Mouse (Mus musculus) midbrain, embryonic 13.5 days (tissue): ENCODE measurements around the gene Arpp19. TPM values are rescaled to one million over a fixed set of nuclear protein-coding genes. Genes with fewer than 3 reads are reported as not detected.

Source experiments
- ATAC-seq: fragments of 200-750 bp; cut with Nextera tagmentation; 2 replicates; pipeline ENCODE4 v1.8.0; 2017; ENCODE audit warnings: mild to moderate bottlenecking, moderate TSS enrichment, moderate library complexity
- H3K27ac ChIP-seq: fragments of 300-500 bp; sonication (generic); 2 replicates; pipeline ENCODE4 v1.5.1; 2015; ENCODE audit warnings: inconsistent platforms, mild to moderate bottlenecking, moderate library complexity
- H3K27me3 ChIP-seq: fragments of 300-500 bp; sonication (generic); 2 replicates; pipeline ENCODE4 v1.6.1; 2015; ENCODE audit warnings: mild to moderate bottlenecking, inconsistent platforms
- H3K36me3 ChIP-seq: fragments of 300-500 bp; sonication (generic); 2 replicates; pipeline ENCODE4 v1.6.1; 2015; ENCODE audit warnings: mild to moderate bottlenecking, inconsistent platforms
- H3K4me1 ChIP-seq: fragments of 300-500 bp; sonication (generic); replicated peaks from 2 replicates; pipeline ENCODE4 v1.6.1; 2015; ENCODE audit warnings: inconsistent platforms
- H3K4me2 ChIP-seq: fragments of 300-500 bp; sonication (generic); replicated peaks from 2 replicates; pipeline ENCODE4 v1.6.1; 2015; ENCODE audit warnings: moderate library complexity, mild to moderate bottlenecking, inconsistent platforms
- H3K4me3 ChIP-seq: fragments of 300-500 bp; sonication (generic); replicated peaks from 2 replicates; pipeline ENCODE4 v1.5.1; 2015; ENCODE audit warnings: mild to moderate bottlenecking, inconsistent platforms
- H3K9ac ChIP-seq: fragments of 300-500 bp; sonication (generic); replicated peaks from 2 replicates; pipeline ENCODE4 v1.6.1; 2015; ENCODE audit warnings: mild to moderate bottlenecking, inconsistent platforms
- H3K9me3 ChIP-seq: fragments of 300-500 bp; sonication (generic); 2 replicates; pipeline ENCODE4 v1.6.1; 2016; ENCODE audit warnings: mild to moderate bottlenecking, inconsistent platforms
- WGBS: fragments of 180-500 bp; shearing (Covaris S2); methylation state at CpG from one replicate; pipeline ENCODE4 v1.1.7; 2015; 5-methylcytosine and 5-hydroxymethylcytosine counted together
- polyA plus RNA-seq: library from polyadenylated mRNA; unstranded; fragments of >200 nt; fragmentation: Nextera tagmentation; extraction: Ambion mirVana; gene quantifications from 2 replicates; pipeline ENCODE4 v1.2.1, GENCODE M21; 2015

The Arpp19 gene
- polyA plus RNA-seq, 1 experiment from 2014 or later = 236 TPM

DNA sequence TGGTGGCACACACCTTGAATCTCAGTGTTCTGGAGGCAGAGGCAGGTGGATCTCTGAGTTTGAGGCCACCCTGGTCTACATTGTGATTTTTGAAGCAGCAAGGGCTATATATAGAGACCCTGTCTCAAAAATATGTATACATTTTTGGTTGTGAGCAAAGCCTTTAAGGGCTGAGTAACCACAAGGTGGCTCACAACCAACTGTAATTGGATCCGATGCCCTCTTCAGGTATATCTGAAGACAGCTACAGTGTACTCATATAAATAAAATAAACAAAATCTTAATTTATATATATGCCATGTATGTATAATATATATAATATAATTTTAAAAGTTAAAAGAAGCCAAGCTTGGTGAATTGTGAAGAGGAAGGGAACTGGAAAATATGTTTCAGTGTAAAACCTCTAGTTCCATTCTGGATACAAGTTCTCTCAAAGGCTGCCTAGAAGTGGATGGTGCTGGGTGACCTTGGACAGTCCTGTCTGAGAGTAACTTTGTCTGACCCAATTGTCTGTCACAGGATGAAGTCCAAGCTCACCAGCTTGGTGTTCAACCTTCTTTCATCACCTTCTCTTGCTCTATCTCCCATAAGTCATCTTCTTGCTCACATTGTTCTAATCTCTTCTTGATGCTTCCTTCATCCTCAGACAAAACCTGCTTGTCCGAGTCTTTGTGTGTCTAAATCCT lies 4.6 kb downstream of the Arpp19 start:
- Histone ChIP-seq H3K9ac (no peak overlapping the region), H3K36me3 (peaks cover 5% of the 10 kb centered on the region; the same call in 1 of the 2 replicates), H3K4me2 (no peak overlapping the region), H3K4me3 (no peak overlapping the region), H3K27ac (no peak overlapping the region), H3K9me3 (no peaks in the 10 kb centered on the region), H3K4me1 (peaks cover 22% of the 10 kb centered on the region), H3K27me3 (no peaks in the 10 kb centered on the region)
- no peak for ATAC-seq
- WGBS = 88% methylated on average over 2 of the region's 2 CpGs

DNA sequence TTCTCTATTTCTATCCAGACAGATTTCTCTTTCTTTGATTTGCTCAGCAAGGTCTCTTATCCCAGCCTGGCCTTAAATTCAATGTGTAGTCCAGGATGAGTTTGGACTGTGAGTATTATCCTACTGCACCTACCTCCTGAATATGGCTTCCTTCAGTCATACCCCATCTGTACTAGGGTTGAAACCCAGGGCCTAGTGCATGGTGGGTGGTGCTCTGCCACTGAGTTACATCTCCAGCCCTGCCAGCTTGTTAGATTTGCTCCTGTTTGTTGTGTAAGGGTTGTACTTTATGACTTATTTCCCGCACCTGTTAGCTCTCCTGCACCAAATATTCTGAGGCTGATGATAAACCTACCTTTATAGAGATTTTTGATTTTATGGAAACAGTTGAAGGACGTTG lies 5.8 kb downstream of the Arpp19 start:
- H3K9ac ChIP-seq = no peak overlapping the region
- no peaks in the 10 kb centered on the region for H3K9me3 ChIP-seq
- no peak for ATAC-seq
- H3K4me2 ChIP-seq = no peak overlapping the region
- no peak overlapping the region for H3K27ac ChIP-seq
- peaks cover 5% of the 10 kb centered on the region; the same call in 1 of the 2 replicates for H3K36me3 ChIP-seq
- H3K4me3 ChIP-seq = no peak overlapping the region
- peaks cover 22% of the 10 kb centered on the region for H3K4me1 ChIP-seq
- WGBS = 97% methylated on average over 2 of the region's 2 CpGs
- no peaks in the 10 kb centered on the region for H3K27me3 ChIP-seq

DNA sequence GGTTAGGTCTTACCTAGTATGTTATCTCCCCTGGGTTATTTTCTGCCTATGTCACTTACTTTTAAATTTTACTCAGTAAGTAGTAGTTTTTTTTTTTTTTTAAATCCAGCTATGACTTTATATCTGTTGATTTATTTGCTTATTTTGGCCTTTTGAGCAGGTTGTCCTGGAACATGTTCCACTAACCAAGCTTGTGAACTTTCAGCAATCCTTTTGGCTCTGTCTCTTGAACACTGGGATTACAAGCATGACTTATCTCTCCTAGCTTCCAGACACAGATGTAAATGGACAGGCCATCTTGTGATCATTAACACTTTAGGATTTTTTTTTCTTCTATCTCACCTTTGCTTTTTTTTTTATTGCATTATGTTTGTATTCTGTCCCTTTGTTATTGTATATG lies 9.7 kb downstream of the Arpp19 start:
- Histone ChIP-seq H3K4me1 (0 out of 2 replicates have a peak, but pooled peaks cover 4% of the 10 kb centered on the region), H3K9me3 (no peaks in the 10 kb centered on the region), H3K4me3 (no peak overlapping the region), H3K27ac (no peak overlapping the region), H3K4me2 (no peak overlapping the region), H3K27me3 (no peaks in the 10 kb centered on the region), H3K36me3 (peaks cover 5% of the 10 kb centered on the region; the same call in 1 of the 2 replicates), H3K9ac (no peak overlapping the region)
- ATAC-seq = no peak

DNA sequence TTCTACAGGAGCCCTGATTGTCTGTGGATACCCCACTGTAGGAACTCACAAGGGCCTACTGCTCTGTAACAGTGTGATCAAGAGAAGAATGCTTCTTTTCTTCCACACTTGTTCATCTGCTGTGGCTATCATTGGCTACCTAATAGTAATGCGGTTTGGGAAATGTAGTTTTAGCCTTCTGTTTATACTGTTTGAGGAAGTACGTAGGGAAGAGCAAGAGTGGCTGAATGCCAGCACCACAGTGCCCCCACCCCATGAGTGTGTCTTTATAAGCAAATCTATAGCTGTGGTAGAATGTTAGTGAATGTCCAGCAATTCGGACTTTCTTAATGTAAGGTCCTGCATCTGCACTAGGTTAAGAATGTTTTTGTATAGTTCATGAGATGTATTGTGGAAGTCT lies 11.7 kb downstream of the Arpp19 start:
- Histone ChIP-seq H3K27ac (no peak overlapping the region), H3K4me1 (0 out of 2 replicates have a peak, but pooled peaks cover 4% of the 10 kb centered on the region), H3K9ac (no peak overlapping the region), H3K9me3 (no peaks in the 10 kb centered on the region), H3K4me2 (no peak overlapping the region), H3K27me3 (no peaks in the 10 kb centered on the region), H3K4me3 (no peak overlapping the region), H3K36me3 (peaks cover 5% of the 10 kb centered on the region; the same call in 1 of the 2 replicates)
- WGBS = 91% methylated on average over 3 of the region's 3 CpGs
- ATAC-seq = no peak

DNA sequence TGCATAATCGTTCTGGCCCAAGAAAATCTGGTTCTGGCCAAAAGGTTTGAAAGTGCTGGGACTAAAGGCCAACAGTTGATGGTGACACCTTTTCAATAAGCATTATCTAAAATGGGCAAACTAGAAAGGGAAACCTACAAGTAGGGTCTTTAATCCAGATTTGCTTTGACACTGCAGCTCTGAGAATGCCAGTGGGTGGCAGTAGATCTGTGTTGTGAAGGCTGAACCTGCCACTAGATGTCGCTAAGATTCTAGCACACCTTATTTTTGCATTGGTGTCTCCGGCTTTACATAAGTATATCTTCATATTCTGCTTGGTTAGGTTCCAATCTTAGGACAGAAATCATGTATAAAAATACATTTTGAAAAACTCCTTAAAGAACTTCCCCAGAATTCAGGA lies 12.6 kb downstream of the Arpp19 start:
- Histone ChIP-seq H3K4me1 (0 out of 2 replicates have a peak, but pooled peaks cover 4% of the 10 kb centered on the region), H3K9me3 (no peaks in the 10 kb centered on the region), H3K27me3 (no peaks in the 10 kb centered on the region), H3K4me2 (no peak overlapping the region), H3K4me3 (no peak overlapping the region), H3K27ac (no peak overlapping the region), H3K9ac (no peak overlapping the region), H3K36me3 (peaks cover 2% of the 10 kb centered on the region; the same call in 1 of the 2 replicates)
- peak; percentile 65 for ATAC-seq
- 32% methylated on average over 3 of the region's 3 CpGs for WGBS

DNA sequence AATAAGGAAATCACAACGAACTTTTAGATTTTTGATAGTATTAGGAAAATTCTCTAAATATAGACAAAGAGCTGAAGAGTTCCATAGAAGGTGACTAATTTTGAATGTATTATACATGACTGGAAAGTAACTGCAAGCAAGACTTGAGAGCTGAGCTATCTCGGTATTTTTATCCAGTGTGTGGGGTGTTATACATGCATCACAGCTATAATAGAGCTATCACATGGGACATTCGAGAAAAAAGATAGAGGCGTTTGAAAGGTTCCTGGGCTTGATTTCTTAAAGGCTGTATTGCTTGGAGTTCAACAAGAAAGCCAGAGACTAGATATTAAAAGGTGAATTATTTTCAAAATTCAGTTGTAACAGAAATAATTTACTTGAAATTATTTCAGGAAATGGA lies 14.4 kb downstream of the Arpp19 start:
- Histone ChIP-seq H3K4me1 (0 out of 2 replicates have a peak, but pooled peaks cover 4% of the 10 kb centered on the region), H3K27me3 (no peaks in the 10 kb centered on the region), H3K9ac (no peak overlapping the region), H3K27ac (no peak overlapping the region), H3K4me2 (no peak overlapping the region), H3K36me3 (peaks cover 7% of the 10 kb centered on the region), H3K4me3 (no peak overlapping the region), H3K9me3 (no peaks in the 10 kb centered on the region)
- 84% methylated on average over 4 of the region's 4 CpGs for WGBS
- no peak for ATAC-seq

DNA sequence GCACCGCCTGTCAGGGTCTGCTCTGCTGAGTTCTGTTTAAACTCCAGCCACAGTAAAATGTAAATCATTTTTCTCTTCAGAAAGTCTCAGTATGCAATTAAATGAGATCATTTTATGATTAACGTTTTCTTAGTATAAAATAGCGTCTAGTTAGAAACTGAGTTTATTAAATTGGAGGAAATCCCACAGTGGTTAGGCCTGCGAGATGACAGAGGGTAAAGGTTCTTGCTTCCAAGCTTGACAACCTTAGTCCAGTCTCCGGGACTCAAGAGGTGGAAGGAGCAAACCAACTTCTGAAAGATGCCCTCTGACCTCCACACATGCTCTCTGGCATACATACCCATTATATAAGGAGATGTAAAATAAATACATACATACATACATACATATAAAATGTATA lies 17.6 kb downstream of the Arpp19 start:
- Histone ChIP-seq H3K36me3 (peaks cover 27% of the 10 kb centered on the region), H3K4me3 (no peak overlapping the region), H3K27ac (no peak overlapping the region), H3K4me1 (0 out of 2 replicates have a peak, but pooled peaks cover 4% of the 10 kb centered on the region), H3K9ac (no peak overlapping the region), H3K27me3 (no peaks in the 10 kb centered on the region), H3K4me2 (no peak overlapping the region), H3K9me3 (no peaks in the 10 kb centered on the region)
- 94% methylated on average over 5 of the region's 5 CpGs for WGBS
- no peak for ATAC-seq

DNA sequence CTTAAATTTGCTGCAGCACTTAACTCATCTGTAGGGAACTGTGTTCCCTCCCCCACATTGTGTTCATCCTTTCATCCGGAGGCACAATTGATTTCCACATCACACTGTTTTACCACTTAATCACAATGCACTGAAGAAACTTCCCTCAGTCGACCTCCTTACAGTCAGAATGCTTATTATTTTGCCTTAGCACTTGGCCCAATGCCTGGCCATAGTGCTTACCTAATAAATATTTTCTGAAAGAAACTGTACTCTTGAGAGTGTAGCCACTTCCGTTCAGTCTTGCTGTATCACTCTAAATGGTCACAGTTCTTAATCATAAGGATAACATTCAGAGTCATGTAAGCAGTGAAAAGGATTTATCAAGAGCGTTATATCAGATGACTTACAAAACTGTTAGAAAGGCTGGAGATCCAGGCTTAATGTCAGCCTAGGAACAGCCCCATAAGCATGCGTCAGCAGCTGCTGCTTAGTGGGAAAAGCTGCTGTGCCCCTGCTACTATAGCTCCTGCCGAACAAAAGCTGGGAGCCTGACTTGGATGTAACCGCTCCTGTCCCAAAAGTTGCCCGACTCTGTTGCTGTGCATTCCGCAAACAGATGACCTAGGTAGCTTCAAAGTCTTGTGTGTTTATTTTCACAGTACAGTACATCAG lies 27.4 kb downstream of the Arpp19 start:
- no peak for ATAC-seq
- Histone ChIP-seq H3K9me3 (no peaks in the 10 kb centered on the region), H3K9ac (no peak overlapping the region), H3K36me3 (peaks cover 2% of the 10 kb centered on the region; the same call in 1 of the 2 replicates), H3K4me3 (no peak overlapping the region), H3K4me1 (no peaks in the 10 kb centered on the region), H3K27ac (no peak overlapping the region), H3K4me2 (no peak overlapping the region), H3K27me3 (no peaks in the 10 kb centered on the region)
- 76% methylated on average over 9 of the region's 9 CpGs for WGBS

DNA sequence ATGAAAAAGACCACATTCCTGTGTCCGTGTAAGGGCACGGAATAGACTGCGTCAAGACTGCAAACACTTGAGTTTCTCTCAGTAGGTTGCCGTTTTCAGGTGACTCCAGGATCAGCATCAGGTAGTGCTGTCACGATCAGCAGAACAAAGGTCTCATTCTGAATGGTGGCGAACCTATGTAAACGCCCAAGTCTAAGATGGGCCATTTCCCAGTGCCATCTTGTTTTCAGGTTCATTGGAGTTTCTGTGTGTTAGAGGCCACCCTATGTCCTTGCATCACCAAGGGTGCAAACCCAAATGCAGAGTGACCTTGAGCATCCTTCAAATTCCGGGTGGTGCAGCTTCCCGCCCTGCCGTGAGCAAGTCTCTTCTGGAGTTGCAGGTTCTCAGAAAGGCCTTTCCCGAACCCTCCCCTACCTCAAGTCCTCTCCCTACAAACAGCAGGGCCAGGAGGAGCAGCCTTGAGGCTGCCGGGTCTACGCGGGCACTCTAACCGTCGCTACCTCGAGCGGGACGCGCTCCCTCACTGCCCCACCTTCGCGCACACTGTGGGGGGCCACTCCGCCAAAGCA lies 33.1 kb downstream of the Arpp19 start, which contains the start of gene Myo5a:
Gene Myo5a (plus strand): TSS at position 559 of the 572 bp plus-strand sequence.
- Histone ChIP-seq H3K4me1 (peaks cover 31% of the 10 kb centered on the region), H3K27ac (peak within 1 kb of the TSS; percentile 96), H3K4me3 (peak within 1 kb of the TSS; percentile 91), H3K27me3 (no peaks in the 10 kb centered on the region), H3K9ac (peak within 1 kb of the TSS; percentile 94), H3K9me3 (no peaks in the 10 kb centered on the region), H3K36me3 (no peaks in the 10 kb centered on the region), H3K4me2 (peak within 1 kb of the TSS; percentile 64)
- WGBS = 20% methylated on average over 23 of the region's 23 CpGs
- no peak for ATAC-seq

DNA sequence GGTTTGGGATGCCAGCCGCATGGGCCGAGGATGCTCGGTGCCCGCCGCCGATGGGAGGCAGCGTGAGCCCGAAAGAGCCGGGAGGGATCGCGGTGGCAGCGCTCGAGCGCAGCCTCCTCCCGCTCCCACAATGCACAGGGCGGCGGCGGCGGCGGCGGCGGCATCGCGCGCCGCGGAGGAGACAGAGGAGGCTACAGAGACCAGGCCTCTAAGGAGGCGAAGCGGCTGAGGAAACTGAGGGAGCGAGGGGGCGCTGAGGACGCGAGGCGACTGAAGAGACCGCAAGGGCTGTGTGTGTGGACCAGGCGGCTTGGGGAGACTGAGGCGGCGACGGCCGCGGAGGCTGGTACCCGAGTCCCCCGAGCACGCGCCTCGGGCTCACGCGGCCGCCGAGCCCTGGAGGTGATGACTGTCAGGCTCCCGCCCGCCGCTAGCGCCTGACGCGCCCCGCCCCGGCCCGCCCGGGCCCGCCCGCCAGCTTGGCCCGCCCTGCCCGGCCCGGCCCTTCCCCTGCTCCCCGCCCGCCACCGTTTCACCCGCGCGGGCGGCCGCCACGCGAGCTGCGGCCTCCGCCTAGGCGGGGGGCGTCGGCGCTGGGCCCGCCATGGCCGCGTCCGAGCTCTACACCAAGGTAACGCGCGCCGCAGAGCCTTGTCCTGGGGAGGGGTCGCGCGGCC lies 33.8 kb downstream of the Arpp19 start:
- Histone ChIP-seq H3K27me3 (no peaks in the 10 kb centered on the region), H3K4me3 (peak overlapping the region; percentile 91), H3K9ac (peak overlapping the region; percentile 94), H3K4me2 (peak overlapping the region; percentile 64), H3K4me1 (peaks cover 31% of the 10 kb centered on the region), H3K36me3 (no peaks in the 10 kb centered on the region), H3K27ac (peak overlapping the region; percentile 96), H3K9me3 (no peaks in the 10 kb centered on the region)
- peak; percentile 97 for ATAC-seq
- under 1% methylated on average over 56 of the region's 92 CpGs for WGBS

DNA sequence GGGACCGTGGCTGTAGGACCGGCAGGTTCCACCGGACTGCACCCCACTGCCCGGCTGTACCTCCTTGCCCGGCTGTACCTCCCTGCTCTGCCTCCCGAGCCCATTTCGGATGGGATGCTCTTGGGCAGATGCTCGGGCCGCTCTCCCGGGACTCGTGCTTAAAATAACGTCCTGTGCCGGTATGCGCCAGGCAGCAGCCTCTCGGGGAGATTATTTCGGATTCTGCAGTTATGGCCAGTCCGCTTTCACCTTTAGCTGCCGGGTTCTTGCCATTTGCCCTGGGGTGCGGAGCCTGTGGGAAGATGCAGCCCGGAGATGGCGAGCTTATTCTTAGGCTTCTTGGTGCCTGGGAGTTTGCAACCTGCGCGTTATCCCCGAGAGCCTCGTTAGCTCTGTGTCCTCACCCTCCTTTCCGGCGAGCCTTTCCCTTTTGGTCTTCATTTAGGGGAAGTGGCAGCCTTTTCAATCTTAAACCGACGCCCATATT lies 34.3 kb downstream of the Arpp19 start:
- Histone ChIP-seq H3K4me2 (peak overlapping the region; percentile 64), H3K27ac (peak overlapping the region; percentile 96), H3K4me1 (peaks cover 31% of the 10 kb centered on the region), H3K9ac (peak overlapping the region; percentile 94), H3K9me3 (no peaks in the 10 kb centered on the region), H3K27me3 (no peaks in the 10 kb centered on the region), H3K4me3 (peak overlapping the region; percentile 91), H3K36me3 (no peaks in the 10 kb centered on the region)
- ATAC-seq = no peak; the same call in 1 of the 2 replicates
- under 1% methylated on average over 29 of the region's 29 CpGs for WGBS
